Mouse (Mus musculus) frontal cortex, postnatal 25 days (tissue): ENCODE data around the gene Galnt18.

Source experiments
- DNase-seq, 2 experiments: peaks; one replicate each; pipeline ENCODE4 v3.0.0; 2022; ENCODE audit warnings: low spot score in 2 of 2

Gene Galnt18

DNA sequence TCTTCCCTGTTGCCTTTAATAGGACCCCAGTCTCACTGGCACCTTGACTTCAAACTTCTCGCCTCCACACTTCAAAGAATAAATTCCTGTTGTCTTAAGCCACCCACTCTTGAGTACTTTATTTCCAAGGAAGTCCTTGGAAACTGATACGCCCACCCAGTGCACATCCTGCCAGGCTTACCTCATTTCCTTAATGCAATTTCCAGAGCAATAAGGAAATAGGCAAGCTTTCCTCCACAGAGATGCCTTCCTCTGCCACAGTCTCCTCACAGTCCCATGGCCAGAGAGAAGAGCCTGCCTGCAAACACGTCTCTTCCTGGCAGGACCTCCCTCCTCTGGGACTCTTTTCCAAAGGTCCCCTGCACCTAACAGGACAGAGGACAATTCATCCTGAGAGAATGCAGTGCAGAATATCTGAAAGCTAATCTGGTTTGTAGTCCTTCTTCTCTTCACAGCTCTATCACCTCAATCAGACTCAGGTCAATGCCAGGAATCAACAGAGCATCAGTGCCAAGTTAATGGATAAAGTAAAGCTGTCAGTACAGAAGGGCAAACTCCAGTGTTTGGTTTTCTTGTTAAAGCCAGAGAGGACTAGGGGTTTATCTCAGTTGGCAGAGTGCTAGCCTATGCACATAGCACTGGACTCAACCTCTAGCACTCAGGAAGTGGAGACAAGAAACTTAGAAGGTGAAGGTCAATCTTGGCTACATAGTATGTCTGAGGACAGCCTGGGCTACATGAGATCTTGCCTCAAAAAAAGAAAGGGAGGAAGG lies 65.8 kb downstream of the Galnt18 start:
- no peak for DNase-seq

GRCm38 (mm10) chr7:111712797-111713196 lies 67.0 kb downstream of the Galnt18 start:
- DNase-seq, result no peak

DNA sequence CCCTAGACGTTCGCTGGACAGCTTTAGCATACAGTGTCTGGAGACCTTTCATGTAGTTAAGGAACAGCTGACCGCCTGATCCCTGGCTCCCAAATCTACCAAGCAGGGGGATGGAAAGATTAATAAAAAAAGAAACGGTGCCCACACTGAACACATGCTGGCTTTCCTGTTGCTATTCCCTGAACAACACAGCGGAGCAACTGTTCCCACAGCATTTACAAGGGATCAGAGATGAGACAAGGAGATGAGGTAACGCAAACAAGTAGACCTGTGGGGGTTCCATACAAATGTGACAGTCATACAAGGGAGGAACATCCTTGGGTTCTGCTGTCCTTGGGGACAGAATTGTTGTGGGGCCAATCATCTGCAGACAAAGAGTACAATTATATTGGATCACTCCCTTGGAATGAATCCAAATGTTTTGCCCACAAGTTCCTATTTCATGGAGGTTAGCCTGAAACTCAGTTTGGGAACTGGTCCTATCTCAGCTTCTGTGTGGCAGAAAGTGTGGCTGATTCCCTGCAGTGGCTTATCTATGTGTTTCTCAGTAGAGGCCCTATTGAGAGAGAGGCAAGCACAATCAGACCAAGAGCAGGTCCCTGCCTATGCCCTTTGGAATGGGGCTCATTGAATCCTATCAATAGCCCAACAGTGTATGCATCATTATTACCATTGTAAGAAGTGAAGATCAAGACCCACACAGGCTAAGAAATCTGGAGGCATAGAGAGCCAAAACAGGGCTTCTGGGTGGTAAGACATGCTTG lies 68.5 kb downstream of the Galnt18 start:
- DNase-seq, result no peak

DNA sequence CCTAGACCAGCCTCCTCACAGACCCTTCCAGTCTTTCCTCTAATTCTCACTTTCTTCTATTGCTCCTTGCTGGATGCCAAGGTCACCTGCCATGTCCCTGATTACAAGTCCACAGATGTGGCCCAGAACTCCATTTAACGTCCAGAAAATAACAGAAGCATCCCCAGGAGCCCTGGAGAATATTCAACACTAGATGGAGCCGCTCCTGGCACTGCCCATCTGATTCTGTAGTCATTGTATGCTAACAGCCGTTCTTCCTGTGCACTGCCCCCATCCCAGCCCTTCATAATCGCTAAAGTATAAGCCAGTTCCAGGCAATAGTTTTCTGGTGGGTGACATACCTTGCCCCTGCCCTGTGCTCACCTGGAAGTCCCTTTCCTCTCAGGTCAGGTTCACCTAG lies 69.5 kb downstream of the Galnt18 start:
- DNase-seq, result no peak

DNA sequence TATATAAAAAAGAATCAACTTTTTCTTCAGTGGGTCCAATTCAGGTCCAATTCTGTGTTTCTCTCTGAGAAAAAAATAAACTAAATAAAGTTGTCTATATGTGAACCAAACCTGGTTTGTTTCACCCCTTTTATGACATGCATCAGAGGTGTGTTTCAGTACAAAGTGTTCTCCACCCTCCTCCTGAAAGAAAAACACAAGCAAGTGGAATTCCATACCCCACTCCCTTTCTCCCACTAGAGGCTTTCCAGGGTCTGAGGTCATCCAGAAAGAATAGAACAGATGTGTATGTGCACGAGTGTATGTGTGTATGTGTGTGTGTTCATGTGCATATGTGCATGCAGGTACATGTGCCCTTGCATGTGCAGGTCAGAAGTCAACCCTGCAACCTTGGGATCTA lies 71.2 kb downstream of the Galnt18 start:
- no peak for DNase-seq

DNA sequence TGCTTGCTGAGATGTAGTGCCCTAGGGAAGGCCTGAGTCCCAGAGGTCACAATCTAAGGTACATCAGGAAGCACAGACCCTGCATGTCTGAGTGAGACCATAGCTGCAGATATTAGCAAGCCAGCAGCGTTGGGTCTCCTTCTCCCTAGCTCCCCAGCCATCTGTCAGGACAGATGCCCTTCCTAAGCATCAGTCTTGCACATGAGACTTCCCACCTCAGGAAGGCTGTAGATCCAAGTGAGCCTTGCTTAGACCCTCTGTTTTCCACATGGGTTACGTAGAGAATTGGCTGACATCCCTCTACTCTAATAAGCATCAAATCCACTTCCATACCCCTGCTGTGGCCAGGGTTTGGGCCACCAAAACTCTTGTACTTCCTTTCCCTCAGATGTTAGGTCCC lies 76.8 kb downstream of the Galnt18 start:
- no peak for DNase-seq

DNA sequence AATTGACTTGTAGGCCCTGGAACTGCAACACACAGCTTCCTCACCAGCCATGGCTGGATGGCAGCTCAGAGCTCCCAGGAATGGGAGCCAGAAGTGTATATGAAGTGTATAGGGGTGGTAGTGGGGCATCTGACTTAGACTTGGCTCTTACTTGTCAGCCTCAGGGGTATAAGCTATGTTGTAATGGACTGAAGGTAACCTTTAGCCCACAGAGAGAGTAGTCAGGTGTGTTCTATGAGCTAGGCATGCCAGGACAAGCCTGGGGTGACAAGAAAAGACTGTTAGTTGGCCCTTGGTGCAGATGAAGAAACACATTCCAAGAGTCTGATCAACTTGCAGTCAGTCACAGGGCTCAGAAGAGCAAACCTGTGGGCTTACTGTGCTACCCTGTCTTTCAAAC lies 78.0 kb downstream of the Galnt18 start:
- no peak for DNase-seq

DNA sequence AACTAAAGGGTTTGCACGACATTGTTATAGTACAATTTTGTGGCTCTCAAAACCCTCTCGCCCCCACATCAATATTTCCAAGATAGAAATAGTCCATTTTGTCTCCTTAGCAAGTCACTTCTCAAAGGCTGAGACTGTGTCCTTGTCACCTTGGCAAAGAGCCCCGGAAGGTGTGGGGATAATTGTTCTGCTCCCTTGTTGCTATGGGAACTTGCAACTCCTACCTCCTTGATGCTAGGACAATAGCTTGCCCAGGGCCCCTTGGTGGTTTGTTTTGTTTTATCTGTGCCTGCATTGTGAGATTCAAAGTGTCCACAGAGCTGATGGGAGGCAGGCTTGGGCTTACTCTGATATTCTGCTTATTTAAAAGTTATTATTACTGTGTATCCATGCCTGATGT lies 80.3 kb downstream of the Galnt18 start:
- DNase-seq, result no peak

GRCm38 (mm10) chr7:111696226-111696625 lies 83.6 kb downstream of the Galnt18 start:
- DNase-seq, result no peak

GRCm38 (mm10) chr7:111694312-111694711 lies 85.5 kb downstream of the Galnt18 start:
- DNase-seq, result no peak

DNA sequence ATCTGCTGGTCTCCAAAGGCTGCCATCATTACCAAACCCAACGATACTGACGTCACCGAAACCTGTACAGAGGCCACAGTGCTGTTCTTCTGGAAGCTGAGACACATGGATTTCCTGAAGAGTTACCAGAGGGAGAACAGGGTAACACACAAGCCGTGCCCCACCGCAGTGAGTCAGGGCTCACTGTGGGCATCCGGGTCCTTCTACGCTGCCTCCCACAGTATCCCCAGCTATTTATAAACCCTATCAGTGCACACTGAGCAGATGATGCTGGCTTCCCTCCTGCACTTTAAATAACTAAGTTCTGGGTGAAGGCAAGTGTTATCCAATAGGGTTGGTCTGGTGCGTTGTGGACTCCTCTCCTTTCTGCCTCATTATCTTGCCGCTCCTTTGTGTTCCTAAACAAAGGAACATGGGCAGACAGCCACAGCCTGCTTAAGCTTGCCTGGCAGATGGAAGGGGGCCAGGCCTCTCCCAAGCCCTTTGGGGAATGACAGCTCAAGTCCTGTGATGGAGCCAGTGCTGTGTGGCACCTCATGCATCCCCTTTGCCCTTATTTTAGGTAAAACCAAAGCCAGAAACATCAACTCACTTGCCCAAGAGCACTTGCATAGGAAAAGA lies 87.0 kb downstream of the Galnt18 start:
- peak in 1 of 2 experiments; percentile 23 for DNase-seq

GRCm38 (mm10) chr7:111680108-111680507 lies 99.7 kb downstream of the Galnt18 start:
- DNase-seq, result no peak

- DNase-seq, result no peak
Observed at GRCm38 (mm10) chr7:111676483-111676882, 103.3 kb downstream of the Galnt18 start.

GRCm38 (mm10) chr7:111672467-111672866 lies 107.3 kb downstream of the Galnt18 start:
- DNase-seq, result no peak

- DNase-seq, result no peak
Observed at GRCm38 (mm10) chr7:111663139-111664073, 116.4 kb downstream of the Galnt18 start.

DNA sequence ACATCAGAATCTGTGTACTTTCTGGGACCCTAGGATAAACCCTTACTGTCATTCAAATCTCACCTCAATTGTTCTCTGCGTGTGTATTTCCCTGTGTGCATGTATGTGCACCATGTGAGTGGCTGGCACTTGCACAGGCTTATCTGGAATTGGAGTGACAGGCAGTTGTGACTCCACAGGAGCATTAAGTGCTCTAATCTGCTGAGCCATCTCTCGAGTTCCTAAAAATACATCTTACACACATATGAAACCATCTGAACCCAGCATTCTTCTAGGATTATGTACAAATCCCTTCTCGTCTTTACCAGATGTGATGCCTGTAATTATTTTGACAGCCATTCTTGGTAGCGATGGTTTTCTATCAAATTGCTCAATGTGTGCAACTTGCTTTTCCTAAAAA lies 121.2 kb downstream of the Galnt18 start:
- DNase-seq, result no peak

GRCm38 (mm10) chr7:111655002-111655401 lies 124.8 kb downstream of the Galnt18 start:
- no peak for DNase-seq

DNA sequence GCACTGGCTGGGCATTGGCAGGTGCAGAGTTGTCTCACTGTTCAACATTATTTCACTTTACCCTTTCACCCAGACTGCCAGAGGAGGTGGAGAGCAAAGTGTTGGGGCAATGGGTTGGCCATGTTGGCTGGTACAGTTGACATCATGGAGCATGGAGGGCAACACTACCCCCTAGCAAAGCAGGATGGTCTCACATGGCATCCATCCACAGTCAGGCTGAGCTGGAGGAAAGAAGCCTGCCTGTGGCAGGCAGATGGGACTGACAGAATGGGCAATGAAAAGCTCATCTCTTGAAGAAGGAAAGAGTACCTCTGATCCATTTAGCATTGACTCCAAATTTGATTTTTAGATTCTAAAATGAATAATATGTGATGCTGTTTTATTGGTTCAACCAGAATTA lies 125.3 kb downstream of the Galnt18 start:
- DNase-seq, result no peak

DNA sequence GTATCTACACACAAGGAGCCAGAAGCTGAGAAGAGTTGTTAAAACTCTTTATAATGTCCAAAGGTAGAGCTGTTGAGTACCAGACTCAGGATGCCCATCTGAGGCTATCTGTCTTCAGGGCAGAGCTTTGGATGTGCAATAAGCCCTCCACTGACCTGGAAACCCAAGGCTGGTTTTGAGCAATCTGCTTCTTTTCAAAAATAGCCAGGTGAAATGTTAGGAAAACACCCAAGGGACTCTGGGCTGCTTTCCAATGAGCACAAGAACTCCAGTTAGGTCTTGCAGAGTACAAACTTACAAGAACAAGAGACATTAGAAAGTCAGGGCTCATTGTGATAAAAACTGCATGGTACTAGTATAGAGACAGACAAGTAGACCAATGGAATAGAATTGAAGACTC lies 135.4 kb downstream of the Galnt18 start:
- no peak for DNase-seq

- DNase-seq, result no peak
Observed at GRCm38 (mm10) chr7:111638899-111639298, 140.9 kb downstream of the Galnt18 start.

DNA sequence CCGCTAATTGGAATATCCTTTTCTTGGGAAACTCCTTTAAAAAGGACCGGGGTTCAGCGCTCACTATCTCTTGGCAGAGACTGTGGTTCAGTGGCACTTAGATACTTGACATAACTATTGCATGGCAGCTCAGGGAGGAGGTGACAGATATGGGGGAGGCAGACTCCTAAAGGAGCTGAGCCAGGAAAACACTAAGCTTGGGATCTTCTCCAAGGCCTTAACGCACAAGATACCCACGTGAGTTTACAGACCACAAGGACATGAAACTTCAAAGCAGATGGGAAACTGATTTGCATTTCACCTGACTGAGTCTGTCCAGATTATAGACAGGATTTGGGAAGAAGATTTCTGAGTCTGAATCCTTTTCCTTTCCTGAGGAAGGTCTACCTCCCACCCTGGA lies 141.3 kb downstream of the Galnt18 start:
- no peak for DNase-seq
